Mouse (Mus musculus): ENCODE measurements at regions not wholly inside any gene's neighbourhood (a gene's known extent, or its start where the extent isn't known, plus 50 kb on each side); places are given as distances from the start of the nearest gene placed in this dataset.

DNA sequence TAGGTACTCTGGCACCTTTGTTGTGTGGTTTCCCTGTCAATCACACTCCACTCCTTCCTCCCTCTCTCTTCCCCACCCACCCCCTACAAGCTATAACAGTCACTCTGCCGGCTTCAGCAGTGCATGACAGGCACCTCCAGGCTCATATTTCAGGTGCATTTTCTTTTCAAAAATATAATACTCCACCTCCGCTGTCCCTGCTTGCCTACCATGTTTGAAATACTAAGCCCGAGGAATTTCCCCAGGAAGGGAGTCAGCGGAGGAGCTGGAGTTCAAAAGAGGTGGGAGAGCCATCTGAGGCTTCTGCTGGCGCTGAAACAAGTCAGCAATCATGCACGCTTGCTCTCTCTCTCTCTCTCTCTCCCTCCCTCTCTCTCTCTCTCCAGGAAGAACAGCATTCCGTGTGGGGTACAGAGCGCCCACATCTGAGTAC is 96.5 kb upstream of the Basp1 start:
- CTCF ChIA-PET = no interaction called here

DNA sequence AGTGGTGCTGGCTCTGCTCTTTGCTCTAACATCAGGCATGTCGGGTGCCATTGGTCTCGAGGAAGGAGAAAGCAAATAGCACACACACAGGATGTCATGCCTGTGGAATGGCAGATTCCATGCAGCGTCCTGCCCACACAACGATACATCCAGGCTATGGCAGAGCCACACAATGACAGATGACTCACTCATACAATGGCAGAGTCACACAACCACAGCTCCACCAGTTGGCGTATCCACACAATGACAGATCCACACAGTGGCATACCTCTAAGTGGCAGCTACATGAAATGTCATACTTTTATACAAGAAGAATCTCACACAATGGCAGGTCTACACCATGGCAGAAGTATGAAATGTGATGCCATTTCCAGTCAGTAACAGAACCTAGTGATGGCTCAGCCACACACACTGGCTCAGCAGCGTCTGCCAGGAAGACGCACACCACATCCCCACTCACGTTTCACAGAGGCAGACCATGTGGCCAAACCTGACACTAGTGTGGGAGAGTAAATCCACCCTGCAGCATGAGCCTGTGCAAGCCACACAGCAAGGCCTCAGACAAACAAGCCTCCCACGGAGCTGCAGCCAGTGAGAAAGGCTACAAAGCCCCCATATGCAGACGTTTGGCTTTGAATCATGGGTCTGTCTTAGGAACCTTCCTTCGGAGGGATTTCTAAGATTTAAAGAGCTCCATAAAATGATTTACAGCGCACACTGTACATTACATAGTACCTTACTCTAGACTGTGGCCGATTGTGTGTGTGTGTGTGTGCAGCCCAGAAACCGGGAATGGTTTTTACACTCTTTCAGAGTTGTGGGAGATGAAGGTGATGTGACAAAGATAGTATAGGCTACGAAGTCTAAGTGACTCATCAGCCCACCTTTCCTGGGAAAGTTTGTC is 104.0 kb upstream of the Myo10 start:
- POLR2A ChIA-PET = interaction anchor here in 3 of 4 experiments (0.9 to 1.6 kb wide), 3 partner anchors 104 to 188 kb away, joined by 3 to 5 read pairs (median 3); partner anchors contain the start of gene Myo10 (in 1 of the 3)
- CTCF ChIA-PET = interaction anchor here in 1 of 4 experiments (0.6 kb wide), 1 partner anchor 939 kb away, joined by 5 read pairs; no protein-coding TSS in a partner anchor

More for the DNA sequence above, 96.5 kb upstream of the Basp1 start:
- POLR2A ChIA-PET = no interaction called here

DNA sequence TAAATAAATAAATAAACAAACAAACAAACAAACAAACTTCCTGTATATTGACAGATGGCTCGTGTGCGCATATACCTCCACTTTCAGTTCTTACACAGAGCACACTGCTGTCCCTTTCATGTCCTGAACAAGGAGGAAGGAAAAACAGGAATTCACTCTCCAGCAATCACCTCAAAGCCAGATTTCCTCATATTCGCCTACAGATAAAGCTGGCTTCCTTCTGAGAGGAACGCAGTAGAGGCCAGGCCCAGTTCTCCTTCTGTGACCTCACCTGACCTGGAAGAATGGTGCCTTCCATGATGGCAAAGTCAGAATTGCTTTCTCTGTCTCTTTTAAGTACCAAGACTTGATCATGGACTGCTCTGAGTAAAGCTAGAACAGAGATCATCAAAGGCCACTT is 98.1 kb upstream of the Myo10 start:
- CTCF ChIA-PET = interaction anchor here in 1 of 4 experiments (1.0 kb wide), 1 partner anchor 193 kb away, joined by 3 read pairs; no protein-coding TSS in a partner anchor

DNA sequence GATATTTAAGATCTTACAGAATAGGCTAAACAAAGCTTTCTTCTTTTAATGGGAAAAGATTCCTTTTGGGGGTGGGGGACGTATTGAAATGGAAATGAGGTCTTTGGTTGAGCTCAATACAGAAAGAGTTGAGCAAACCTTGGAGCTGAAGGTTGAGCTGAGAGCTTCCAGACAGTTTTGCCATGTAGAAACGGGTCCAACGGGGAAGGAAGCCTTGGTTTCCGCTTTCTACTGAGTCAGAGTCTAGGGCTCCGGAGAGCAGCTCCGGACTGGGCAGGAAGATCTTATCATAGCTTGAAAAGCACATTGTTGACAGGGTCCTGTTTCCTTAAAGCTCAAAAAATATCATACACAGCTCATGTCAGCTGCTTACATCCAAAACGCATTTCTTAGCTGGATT is 97.0 kb upstream of the Myo10 start:
- ChIA-PET CTCF (interaction anchor here in 2 of 4 experiments (0.6 to 1.0 kb wide), 3 partner anchors 28 to 403 kb away, joined by 3 read pairs; no protein-coding TSS in a partner anchor), POLR2A (interaction anchor here in 1 of 4 experiments (2.1 kb wide), 1 partner anchor 97 kb away, joined by 6 read pairs; the partner anchor contains the start of gene Myo10)

More for the DNA sequence above, 98.1 kb upstream of the Myo10 start:
- POLR2A ChIA-PET = interaction anchor here in 1 of 4 experiments (1.3 to 2.1 kb wide), 2 partner anchors 63 to 98 kb away, joined by 3 to 6 read pairs; partner anchors contain the start of gene Myo10

DNA sequence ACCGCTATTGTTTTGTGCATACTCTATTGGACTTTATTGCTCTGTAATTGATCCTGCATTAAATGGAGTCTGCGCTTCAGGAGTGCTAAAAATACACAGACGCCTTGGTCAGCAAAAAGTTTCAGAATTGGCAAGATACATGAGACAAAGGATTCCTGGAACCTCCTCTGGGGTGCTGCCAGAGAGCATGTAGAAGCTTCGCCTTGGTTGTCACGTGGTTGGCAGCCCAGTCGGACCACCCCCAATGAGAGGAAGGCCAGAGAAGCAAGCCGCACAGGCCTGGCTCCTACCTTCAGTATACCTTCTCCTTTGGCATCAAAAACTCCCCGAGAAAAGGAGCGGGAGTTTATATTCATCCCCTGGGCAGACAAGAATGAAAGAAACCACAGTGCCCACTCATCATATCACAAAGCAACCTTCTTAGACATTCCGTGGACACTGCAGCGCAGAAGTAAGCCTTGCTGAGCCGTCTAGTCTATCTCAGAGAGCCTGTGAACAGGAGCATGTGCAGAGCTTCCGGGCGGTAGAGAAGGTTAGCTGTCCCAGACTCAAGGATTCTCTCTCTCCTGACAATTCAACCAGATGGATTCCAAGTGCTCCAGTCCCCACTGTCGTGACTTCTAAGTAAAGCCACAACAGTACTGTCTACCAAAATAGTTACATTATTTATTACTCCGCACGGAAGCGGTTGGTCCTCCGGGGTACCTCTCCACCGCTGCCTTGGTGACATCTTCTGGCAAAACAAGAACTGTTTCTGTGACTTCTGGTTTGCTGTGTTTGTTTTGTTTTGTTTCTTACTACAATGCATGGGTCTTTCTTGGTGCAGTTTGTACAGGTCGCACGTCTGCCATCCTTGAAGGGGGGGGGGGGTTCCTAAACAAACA is 85.6 kb upstream of the Myo10 start:
- POLR2A ChIA-PET = interaction anchor here in 2 of 4 experiments (0.6 to 1.5 kb wide), 2 partner anchors 23 to 85 kb away, joined by 3 to 4 read pairs; partner anchors contain the start of gene Myo10 (in 1 of the 2)
- CTCF ChIA-PET = interaction anchor here in 1 of 4 experiments (0.5 kb wide), 1 partner anchor 274 kb away, joined by 4 read pairs; no protein-coding TSS in a partner anchor

DNA sequence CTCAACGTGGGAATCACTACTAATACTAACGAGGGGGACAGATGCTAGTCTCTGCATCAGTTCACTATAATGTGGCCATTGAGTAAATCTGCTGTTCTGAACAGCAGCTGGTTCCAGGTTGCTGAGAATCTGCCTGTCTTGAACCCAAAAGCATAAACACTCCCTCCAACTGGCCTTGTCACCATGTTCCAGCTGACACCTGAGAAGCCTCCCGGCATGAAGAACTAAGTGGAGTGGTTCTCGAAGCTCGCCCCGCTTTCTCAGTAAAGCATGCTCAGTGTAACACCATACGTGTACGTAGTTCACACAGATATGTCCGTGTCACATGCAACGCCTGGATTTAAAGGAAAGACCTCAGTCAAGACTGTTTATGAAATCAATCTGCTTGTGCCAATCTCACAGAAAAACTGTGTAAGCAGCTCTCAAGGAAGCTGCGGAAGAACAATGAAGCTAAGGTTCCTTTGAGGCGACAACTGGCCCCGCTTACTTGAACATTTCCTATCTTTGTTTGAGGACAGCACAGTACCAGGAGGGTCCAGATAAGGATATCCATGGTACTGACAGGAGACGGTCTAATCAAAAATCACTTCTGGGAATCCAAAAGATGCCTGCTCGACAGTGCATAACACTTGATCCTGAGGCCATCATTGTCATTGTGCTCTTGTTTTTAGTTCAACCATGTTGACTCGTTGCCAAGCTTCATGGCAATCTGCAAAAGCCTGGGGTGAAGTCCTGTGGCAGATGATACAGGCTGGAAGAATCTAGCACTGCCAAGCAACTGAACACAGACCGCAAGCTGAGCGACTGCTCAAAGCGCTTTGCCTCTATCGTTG is 82.8 kb upstream of the Myo10 start:
- ChIA-PET POLR2A (interaction anchor here in 1 of 4 experiments (0.9 kb wide), 1 partner anchor 81 kb away, joined by 5 read pairs; no protein-coding TSS in a partner anchor), CTCF (interaction anchor here in 1 of 4 experiments (0.7 kb wide), 1 partner anchor 52 kb away, joined by 3 read pairs; no protein-coding TSS in a partner anchor)

DNA sequence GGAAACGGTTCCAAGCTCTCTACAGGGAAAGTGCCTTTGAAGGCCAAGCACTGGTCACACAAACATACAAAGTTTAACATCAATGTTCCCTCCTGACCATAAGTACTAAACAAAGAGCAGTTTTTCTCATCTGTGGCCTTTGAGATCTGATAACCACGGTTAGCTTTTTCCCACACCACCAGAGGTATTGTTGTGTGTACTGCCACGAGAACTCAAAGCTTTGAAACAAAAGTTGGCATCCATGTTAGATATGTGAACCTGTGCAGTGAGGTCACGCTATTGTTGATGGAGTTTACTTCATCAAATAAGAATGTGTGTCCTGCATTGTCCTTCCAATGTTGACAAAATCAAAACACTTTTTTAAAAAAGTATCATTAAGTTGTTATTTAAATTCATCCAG is 79.9 kb upstream of the Myo10 start:
- ChIA-PET CTCF (no interaction called here), POLR2A (no interaction called here)

DNA sequence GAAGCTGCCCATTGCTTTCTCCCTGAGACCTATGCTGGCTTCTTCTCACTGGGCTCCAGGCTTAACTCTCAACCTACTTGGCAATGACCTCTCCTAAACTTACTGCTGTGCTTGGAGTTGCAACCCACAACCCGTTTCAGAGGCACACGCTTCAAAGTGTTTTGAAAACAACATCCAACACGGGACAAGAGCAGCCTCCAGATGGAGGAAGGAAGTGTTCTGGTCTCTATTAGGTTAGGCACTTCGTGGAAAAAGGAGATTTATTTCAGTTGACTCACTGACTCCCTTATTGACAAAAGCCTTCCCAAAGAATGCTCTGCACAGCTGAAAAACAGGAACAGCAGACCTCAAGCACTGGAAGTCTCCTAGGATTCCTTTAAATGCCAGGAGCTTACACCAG is 76.1 kb upstream of the Myo10 start:
- POLR2A ChIA-PET = no interaction called here

DNA sequence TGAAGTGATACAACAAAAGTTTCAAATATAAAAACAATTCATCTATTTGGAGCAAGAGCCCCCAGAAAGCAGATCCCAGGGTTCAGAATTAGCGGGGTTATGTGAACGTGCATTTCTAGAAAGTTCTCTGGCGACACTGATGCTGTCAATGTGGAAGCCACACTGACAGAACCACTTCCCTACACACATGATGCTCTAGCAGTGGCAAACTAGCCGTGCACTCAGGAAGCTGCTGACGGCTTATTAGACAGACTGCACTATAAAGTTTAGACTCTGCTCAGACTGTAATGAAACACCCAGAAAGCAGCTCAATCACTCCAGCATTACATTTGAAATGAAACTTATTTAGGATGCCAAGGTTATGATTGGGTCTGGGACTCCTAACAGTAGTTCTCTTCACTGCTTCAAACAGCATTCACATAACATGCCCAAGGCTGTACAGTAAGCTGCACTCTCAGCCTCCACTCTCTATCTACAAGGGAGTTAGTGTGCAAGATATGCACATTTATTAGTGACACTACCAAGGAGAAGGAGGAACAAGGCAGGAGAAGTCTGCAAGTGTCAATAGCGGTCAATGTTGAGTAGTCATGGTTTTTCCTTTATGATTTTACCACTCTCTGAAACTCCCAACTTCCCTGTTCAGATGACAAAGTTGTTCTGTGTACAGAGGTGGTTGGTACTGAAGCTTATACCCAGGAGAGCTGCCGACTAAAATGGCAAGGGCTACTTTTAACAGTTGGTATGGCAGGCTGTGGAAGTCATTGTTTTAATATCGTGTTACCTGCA is 71.9 kb upstream of the Myo10 start:
- POLR2A ChIA-PET = no interaction called here
- CTCF ChIA-PET = no interaction called here

More for the DNA sequence above, 76.1 kb upstream of the Myo10 start:
- CTCF ChIA-PET = no interaction called here

DNA sequence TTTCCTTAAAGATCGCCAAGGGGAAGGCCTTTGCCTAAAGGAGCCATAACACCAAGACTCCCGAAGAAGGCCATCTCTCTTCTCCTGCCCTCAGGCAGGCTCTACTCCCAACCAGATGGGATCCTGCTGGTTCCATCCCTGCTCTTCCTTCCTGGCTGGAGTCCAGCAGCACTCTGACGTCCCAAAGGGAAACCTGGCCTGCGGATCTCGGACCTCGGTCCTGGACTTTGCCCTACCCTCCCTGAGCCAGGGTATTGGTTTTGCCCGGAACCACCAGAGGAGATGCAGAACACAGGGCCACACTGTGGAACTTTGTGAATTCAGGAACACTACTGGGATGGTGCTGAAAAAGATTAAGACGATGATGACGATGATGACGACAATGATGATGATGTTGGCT is 67.4 kb upstream of the Myo10 start:
- ChIA-PET POLR2A (interaction anchor here in 1 of 4 experiments (0.6 kb wide), 1 partner anchor 13 kb away, joined by 4 read pairs; no protein-coding TSS in a partner anchor), CTCF (no interaction called here)

DNA sequence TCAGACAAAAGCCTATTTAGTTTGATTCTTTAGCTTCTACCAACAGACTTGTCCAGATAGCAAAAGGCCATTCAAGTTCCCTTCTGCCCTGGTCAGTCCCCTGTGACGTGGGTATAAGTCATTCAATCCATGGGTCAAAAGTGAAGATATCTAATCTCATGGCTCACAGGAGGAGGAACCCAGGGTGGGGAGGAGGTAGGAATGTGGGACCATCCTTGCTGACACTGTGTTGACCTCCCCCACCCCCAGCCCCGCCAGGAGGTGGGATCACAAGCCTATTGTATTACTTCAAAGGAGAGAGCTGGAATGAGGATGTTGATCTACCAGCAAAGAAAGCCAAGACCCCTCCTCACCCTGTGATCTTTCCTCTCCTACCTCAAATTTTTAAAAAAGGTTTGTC is 66.5 kb upstream of the Myo10 start:
- ChIA-PET POLR2A (interaction anchor here in 3 of 4 experiments (0.5 to 1.3 kb wide), 4 partner anchors 12 to 66 kb away, joined by 3 to 5 read pairs (median 4); partner anchors contain the start of gene Myo10 (in 2 of the 3)), CTCF (no interaction called here)

DNA sequence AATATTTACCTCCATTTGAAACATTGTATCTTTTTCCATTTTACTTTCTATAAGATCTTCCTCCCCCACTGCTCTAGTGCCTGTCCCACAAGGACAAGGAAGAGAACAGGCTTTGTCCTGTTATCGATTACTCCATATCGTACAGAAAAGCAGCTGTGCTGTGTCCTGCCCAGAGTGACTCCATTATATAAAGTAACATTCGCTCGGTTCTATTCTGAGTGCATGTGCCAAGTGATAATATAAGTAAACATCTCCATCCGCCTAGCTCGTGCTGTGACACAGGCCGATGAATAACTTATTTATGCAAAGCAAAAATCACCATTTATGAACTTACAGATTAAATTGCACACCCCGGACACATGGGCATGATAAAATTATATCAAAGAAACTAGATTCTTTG is 64.8 kb upstream of the Myo10 start:
- ChIA-PET POLR2A (interaction anchor here in 2 of 4 experiments (0.6 to 1.1 kb wide), 4 partner anchors 10 to 95 kb away, joined by 3 to 5 read pairs (median 4); no protein-coding TSS in a partner anchor), CTCF (no interaction called here)

DNA sequence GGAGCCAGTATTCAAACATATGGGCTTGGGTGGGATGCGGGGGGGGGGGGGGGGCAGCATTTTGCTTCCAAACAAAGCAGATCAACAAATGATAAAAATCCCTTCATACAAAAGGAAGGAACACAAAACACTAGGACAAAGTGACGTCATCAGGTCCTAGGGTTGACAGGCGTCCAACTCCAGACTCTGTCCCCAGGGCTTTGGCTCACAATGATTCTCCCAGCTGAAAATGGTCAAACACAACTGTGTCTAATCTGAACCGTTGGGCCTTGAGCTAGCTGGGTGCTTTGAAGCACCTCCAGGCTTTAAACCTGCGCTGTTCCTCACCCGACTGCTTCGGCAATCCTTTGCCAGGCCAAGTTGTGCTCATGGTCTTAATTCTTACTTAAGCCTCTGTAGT is 64.1 kb upstream of the Myo10 start:
- ChIA-PET POLR2A (interaction anchor here in 2 of 4 experiments (0.6 to 1.1 kb wide), 2 partner anchors 32 to 49 kb away, joined by 4 read pairs; no protein-coding TSS in a partner anchor), CTCF (no interaction called here)

DNA sequence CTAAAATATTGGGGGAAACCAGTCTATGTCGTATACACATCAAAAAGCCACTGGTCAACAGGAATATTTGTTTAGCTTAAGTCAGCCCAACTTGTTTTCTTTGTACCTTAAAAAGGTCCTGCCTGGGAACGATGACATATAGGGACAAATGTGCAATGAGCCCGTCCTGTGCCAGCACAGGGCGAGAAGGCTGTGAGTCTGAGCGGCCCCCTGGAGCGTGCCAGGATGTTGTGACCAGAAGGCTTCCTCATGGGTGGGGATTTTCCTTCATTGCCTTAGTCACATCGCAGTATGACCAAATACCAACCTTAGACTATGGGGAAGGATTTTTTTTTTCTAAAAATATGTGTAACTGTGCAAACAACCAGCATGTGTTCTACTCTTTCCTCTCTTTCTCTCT is 58.7 kb upstream of the Myo10 start:
- ChIA-PET POLR2A (no interaction called here), CTCF (interaction anchor here in 1 of 4 experiments (0.6 kb wide), 1 partner anchor 767 kb away, joined by 3 read pairs; no protein-coding TSS in a partner anchor)

DNA sequence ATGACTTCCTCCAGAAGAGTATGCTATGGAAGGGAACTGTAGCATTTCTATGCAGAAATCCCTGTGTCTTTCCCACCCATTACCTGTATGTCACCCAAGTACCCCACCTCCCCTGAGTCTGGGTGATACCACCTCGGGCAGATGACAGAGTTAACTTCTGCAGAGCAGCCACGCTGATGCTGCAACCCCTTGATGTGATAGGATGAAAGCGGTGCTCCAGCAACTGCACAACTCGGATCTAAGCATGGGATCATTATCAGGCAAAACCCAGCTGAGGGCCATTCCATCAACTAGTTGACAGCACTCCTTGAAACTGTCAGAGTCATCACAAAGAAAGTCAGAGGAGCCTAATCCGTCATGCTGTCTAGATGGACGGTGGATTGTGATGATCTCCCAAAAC is 49.8 kb upstream of the Myo10 start:
- POLR2A ChIA-PET = no interaction called here
- CTCF ChIA-PET = no interaction called here
